Mouse (Mus musculus) forebrain, embryonic 16.5 days (tissue): ENCODE data around the gene Slc12a5. TPM values are rescaled to one million over a fixed set of nuclear protein-coding genes. Genes with fewer than 3 reads are reported as not detected.

Experiments
- ATAC-seq: fragments of 200-750 bp; cut with Nextera tagmentation; 2 replicates; pipeline ENCODE4 v1.8.0; 2017; ENCODE audit warnings: mild to moderate bottlenecking, moderate library complexity
- H3K27ac ChIP-seq: fragments of 300-500 bp; sonication (generic); 2 replicates; pipeline ENCODE4 v1.5.1; 2014; ENCODE audit warnings: low read length, control low read depth
- H3K27me3 ChIP-seq: fragments of 300-500 bp; sonication (generic); replicated peaks from 2 replicates; pipeline ENCODE4 v1.6.1; 2014; ENCODE audit warnings: low read length; ENCODE audit not compliant: control insufficient read depth, insufficient read depth
- H3K36me3 ChIP-seq: fragments of 300-500 bp; sonication (generic); 2 replicates; pipeline ENCODE4 v1.6.1; 2014; ENCODE audit not compliant: control insufficient read depth, insufficient read depth
- H3K4me1 ChIP-seq: fragments of 300-500 bp; sonication (generic); replicated peaks from 2 replicates; pipeline ENCODE4 v1.6.1; 2014; ENCODE audit warnings: low read length; ENCODE audit not compliant: control insufficient read depth, insufficient read depth
- H3K4me2 ChIP-seq: fragments of 300-500 bp; sonication (generic); 2 replicates; pipeline ENCODE4 v1.6.1; 2014; ENCODE audit warnings: mild to moderate bottlenecking, low read length, control low read depth
- H3K4me3 ChIP-seq: fragments of 300-500 bp; sonication (generic); replicated peaks from 2 replicates; pipeline ENCODE4 v1.5.1; 2014; ENCODE audit warnings: mild to moderate bottlenecking, low read length, control low read depth
- H3K9ac ChIP-seq: fragments of 300-500 bp; sonication (generic); replicated peaks from 2 replicates; pipeline ENCODE4 v1.6.1; 2014; ENCODE audit warnings: low read depth, low read length, control low read depth
- H3K9me3 ChIP-seq: fragments of 300-500 bp; sonication (generic); 2 replicates; pipeline ENCODE4 v1.6.1; 2016; ENCODE audit warnings: low read length; ENCODE audit not compliant: control insufficient read depth
- WGBS: fragments of 180-500 bp; shearing (Covaris S2); extraction: QIAGEN DNeasy Blood & Tissue Kit; methylation state at CpG from one replicate; pipeline ENCODE4 v1.1.7; 2014; 5-methylcytosine and 5-hydroxymethylcytosine counted together
- polyA plus RNA-seq: library from polyadenylated mRNA; unstranded; fragments of >200 nt; fragmentation: Nextera tagmentation; extraction: Ambion mirVana; gene quantifications from 2 replicates; pipeline ENCODE4 v1.2.1, GENCODE M21; 2015

Slc12a5 gene
- polyA plus RNA-seq, 1 experiment from 2014 or later: 22.4 TPM

GRCm38 (mm10) chr2:164967761-164968440 lies 7.3 kb downstream of the Slc12a5 start:
- peak; percentile 74 for ATAC-seq
- Histone ChIP-seq H3K36me3 (no peaks in the 10 kb centered on the region), H3K9me3 (no peaks in the 10 kb centered on the region), H3K27ac (peak overlapping the region; percentile 54), H3K4me2 (peak overlapping the region; percentile 84), H3K27me3 (peaks cover 36% of the 10 kb centered on the region), H3K9ac (peak overlapping the region; percentile 62), H3K4me1 (peaks cover 51% of the 10 kb centered on the region), H3K4me3 (peak overlapping the region; percentile 51)
- 1% methylated on average over 63 of the region's 65 CpGs for WGBS

DNA sequence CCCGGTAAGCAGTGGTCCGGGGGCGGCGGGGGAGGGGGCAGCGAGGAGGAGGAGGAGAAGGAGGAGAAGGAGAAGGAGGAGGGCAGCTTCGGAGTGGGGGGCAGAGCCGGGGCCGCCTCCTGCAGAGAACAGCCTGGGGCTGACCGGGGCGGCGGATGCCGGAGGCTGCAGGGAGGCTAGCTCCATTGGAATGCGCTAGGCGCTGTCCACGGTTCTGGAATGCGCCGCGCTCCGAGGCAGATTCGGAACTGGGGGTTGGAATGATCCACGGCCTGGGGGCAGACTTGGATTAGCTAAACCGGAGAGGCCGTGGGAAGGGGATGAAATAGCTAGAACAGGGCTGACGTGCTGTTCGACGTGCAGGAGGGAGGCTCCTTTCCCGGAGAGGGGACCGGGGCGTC lies 7.8 kb downstream of the Slc12a5 start:
- Histone ChIP-seq H3K36me3 (no peaks in the 10 kb centered on the region), H3K27me3 (peaks cover 36% of the 10 kb centered on the region), H3K27ac (peak overlapping the region; percentile 54), H3K9me3 (no peaks in the 10 kb centered on the region), H3K9ac (peak overlapping the region; percentile 62), H3K4me1 (peaks cover 50% of the 10 kb centered on the region), H3K4me3 (peak overlapping the region; percentile 51), H3K4me2 (peak overlapping the region; percentile 84)
- no peak for ATAC-seq
- 0% methylated on average over 27 of the region's 29 CpGs for WGBS

- Histone ChIP-seq H3K4me3 (peak overlapping the region; percentile 51), H3K9ac (peak overlapping the region; percentile 42; the same call in 1 of the 2 replicates), H3K27ac (no peak overlapping the region), H3K4me1 (peaks cover 43% of the 10 kb centered on the region), H3K9me3 (no peaks in the 10 kb centered on the region), H3K27me3 (peaks cover 36% of the 10 kb centered on the region), H3K36me3 (no peaks in the 10 kb centered on the region), H3K4me2 (peak overlapping the region; percentile 84)
- 1% methylated on average over 20 of the region's 21 CpGs for WGBS
- ATAC-seq: no peak
Observed at GRCm38 (mm10) chr2:164969348-164969781, 8.8 kb downstream of the Slc12a5 start.

GRCm38 (mm10) chr2:164970631-164971196 lies 10.1 kb downstream of the Slc12a5 start:
- H3K4me3 ChIP-seq: peak overlapping the region; percentile 38
- H3K9ac ChIP-seq: peak overlapping the region; percentile 52
- H3K27me3 ChIP-seq: peaks cover 36% of the 10 kb centered on the region
- no peak overlapping the region for H3K27ac ChIP-seq
- no peaks in the 10 kb centered on the region for H3K36me3 ChIP-seq
- WGBS: under 1% methylated on average over 41 of the region's 42 CpGs
- peaks cover 32% of the 10 kb centered on the region for H3K4me1 ChIP-seq
- H3K9me3 ChIP-seq: no peaks in the 10 kb centered on the region
- ATAC-seq: peak; percentile 53
- peak overlapping the region; percentile 84 for H3K4me2 ChIP-seq

DNA sequence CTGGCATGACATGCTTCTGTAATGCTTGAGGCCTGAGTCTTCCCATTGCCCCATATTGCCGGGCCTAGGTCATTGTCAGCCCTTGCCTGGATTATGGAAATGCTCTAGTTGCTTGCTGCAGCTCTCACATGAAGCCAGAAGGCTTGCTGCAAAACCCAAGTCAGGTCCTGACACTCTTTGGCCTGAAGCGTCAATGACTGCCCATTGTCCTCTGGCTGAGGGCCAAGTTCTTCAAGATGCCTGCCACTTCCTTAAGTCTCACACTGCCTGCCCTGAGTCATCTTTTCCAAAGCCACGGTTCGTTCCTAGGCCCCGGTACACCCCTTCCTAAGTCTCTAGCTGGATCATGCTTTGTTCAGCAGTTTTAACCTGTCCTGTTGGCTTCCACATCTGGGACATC lies 12.0 kb downstream of the Slc12a5 start:
- H3K4me2 ChIP-seq: no peak overlapping the region
- H3K27me3 ChIP-seq: peaks cover 29% of the 10 kb centered on the region
- H3K4me1 ChIP-seq: peaks cover 31% of the 10 kb centered on the region
- H3K27ac ChIP-seq: no peak overlapping the region
- no peak for ATAC-seq
- H3K9me3 ChIP-seq: no peaks in the 10 kb centered on the region
- no peak overlapping the region for H3K9ac ChIP-seq
- H3K36me3 ChIP-seq: no peaks in the 10 kb centered on the region
- no peak overlapping the region for H3K4me3 ChIP-seq
- 73% methylated on average over 5 of the region's 5 CpGs for WGBS

DNA sequence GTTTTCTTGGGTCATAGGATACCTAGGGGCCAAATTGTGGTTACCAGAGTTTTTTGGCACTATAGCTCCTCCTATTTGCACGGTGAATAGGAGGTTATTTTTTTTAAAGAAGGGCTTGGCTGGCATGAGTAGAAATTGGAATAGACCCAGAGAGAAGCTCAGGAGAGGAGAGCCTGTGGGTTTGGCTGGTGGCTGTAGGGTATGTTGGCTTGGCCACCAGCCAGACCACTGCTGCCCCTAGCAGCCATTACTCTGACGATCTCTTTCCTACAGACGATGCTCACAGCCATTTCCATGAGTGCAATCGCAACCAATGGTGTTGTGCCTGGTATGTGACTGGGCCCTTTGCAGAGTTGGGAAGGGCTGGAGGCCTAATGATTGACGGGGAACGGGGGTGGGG lies 15.0 kb downstream of the Slc12a5 start:
- Histone ChIP-seq H3K9me3 (no peaks in the 10 kb centered on the region), H3K4me3 (no peak overlapping the region), H3K4me2 (no peak overlapping the region), H3K36me3 (no peaks in the 10 kb centered on the region), H3K27me3 (peaks cover 8% of the 10 kb centered on the region), H3K4me1 (peaks cover 8% of the 10 kb centered on the region), H3K27ac (no peak overlapping the region), H3K9ac (no peak overlapping the region)
- WGBS: 71% methylated on average over 6 of the region's 6 CpGs
- ATAC-seq: no peak

DNA sequence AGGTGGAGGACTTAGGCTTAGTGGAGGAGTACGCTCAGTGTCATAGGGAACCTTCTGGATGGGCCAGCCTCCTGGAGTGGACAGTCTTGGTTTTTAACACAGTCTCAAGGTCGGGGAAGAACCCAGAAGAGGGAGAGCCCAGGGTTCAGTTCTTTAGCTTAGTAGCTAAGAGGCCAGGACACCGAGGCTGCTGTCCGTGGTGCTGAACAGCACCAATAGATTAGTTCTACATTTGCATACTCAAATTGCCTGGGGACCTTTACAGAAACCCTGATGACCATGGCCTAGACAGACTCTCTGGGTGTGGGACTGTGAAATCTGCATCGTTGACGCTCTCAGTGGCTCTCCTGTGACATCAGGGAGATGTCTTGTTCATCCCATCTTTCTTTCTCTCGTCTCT lies 19.1 kb downstream of the Slc12a5 start:
- WGBS: 27% methylated on average over 7 of the region's 7 CpGs
- H3K4me2 ChIP-seq: no peak overlapping the region
- H3K27me3 ChIP-seq: no peaks in the 10 kb centered on the region
- H3K36me3 ChIP-seq: no peaks in the 10 kb centered on the region
- no peak overlapping the region for H3K4me3 ChIP-seq
- ATAC-seq: no peak
- no peak overlapping the region for H3K9ac ChIP-seq
- no peaks in the 10 kb centered on the region for H3K4me1 ChIP-seq
- H3K27ac ChIP-seq: no peak overlapping the region
- no peaks in the 10 kb centered on the region for H3K9me3 ChIP-seq

DNA sequence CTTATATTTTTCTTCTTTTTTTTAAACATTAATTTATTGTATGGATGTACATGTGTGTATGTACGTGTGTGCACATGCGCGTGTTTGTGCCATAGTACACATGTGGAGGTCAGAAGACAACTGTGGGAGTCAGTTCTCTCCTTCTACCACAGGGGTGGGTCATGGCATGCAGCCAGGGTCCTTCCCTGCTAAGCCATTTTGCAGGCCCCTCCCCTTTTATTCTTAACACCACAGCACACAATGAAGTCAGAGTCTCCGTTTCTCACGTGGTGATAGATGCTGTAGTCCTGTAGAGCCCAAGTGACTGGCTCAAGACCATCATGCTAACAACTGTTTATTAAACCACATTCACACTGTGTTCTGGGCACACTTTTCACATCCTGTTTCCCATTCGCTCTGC lies 25.4 kb downstream of the Slc12a5 start:
- 71% methylated on average over 6 of the region's 6 CpGs for WGBS

GRCm38 (mm10) chr2:164986371-164987027 lies 25.9 kb downstream of the Slc12a5 start:
- Histone ChIP-seq H3K4me3 (no peak overlapping the region), H3K27ac (no peak overlapping the region), H3K9me3 (no peaks in the 10 kb centered on the region), H3K36me3 (no peaks in the 10 kb centered on the region), H3K4me2 (no peak overlapping the region), H3K9ac (no peak overlapping the region), H3K4me1 (no peaks in the 10 kb centered on the region), H3K27me3 (no peaks in the 10 kb centered on the region)
- ATAC-seq: no peak
- WGBS: 76% methylated on average over 14 of the region's 14 CpGs

More for the DNA sequence above, 25.4 kb downstream of the Slc12a5 start:
- Histone ChIP-seq H3K9me3 (no peaks in the 10 kb centered on the region), H3K27ac (no peak overlapping the region), H3K36me3 (no peaks in the 10 kb centered on the region), H3K4me1 (no peaks in the 10 kb centered on the region), H3K9ac (no peak overlapping the region), H3K4me3 (no peak overlapping the region), H3K4me2 (no peak overlapping the region), H3K27me3 (no peaks in the 10 kb centered on the region)
- no peak for ATAC-seq
